Mouse (Mus musculus) layer of hippocampus, adult 8-10 months (tissue): ENCODE data around the gene Nsfl1c. TPM values are rescaled to one million over a fixed set of nuclear protein-coding genes. Genes with fewer than 3 reads are reported as not detected.
"Not testable (repeated sequence)": the region's sequence is repeated elsewhere in the genome, so short reads cannot be mapped to it uniquely, and the experiment has no call there.

Experiments
- DNase-seq, 2 experiments: peaks; one replicate each; pipeline ENCODE4 v3.0.0; 2022; ENCODE audit warnings: low spot score in 2 of 2
- total RNA-seq, 4 experiments: library from RNA; stranded (reverse); gene quantifications; 2 replicates each; pipeline ENCODE4 v1.2.4; 2022

Gene Nsfl1c
- 100 to 1,000 TPM; 151 to 161 (median 153) TPM for total RNA-seq

DNA sequence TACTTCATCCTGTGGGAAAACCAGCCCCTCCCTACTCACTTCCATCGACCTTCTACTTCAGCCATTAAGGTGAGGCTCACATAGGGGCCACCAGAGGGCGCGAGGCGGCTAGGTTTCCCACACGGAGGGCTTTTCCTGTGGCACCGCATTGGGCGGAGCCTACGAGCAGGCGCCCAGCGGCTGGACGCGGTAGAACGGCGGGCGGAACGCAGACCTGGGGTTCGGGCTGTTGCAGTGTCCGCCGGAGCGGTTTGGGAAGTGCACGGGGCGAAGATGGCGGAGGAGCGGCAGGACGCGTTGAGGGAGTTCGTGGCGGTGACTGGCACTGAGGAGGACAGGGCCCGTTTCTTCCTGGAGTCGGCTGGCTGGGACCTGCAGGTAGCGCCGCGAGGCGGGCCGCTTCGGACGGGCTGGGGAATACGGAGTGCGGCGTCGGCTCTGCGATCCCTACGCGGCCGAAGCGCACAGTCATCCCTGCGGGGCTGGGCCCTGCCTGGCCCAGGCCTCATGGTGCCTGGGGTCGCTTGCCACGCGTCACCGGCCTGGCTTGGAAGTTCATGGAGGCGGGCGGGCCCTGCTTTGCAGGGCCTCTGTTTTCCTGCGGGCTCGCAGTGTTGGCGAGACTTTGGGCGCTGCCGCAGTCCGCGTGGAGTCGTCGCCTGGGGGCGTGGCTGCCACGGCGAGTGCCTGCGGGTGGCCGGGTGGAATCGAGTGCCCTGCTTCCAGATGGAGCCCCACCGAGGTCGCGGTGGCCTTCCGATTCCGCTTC, at the start of gene Nsfl1c:
Nsfl1c (plus strand) TSS at position 148 of the 769 bp plus-strand sequence.
- peak; percentile 92 to 97 for DNase-seq

DNA sequence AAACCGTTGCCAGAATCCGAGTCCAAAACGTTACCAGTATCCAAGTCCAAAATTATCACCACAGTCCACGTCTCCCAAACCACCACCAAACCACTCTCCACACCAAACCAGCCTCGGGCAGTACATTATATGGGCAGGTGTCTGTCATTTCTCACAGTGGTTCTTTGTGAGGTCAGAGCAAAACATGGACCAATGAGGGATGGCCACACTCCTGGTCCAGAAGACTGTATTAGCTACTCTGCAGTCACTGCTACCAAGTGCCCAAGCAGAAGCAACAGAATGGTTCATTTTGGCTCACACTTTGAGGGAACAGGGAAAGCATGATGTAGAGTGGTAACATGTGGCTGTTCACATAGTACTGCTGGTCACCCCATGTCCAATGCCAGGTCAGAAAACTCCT, 17.9 kb upstream of the Nsfl1c start, which contains the start of gene 4921509C19Rik:
4921509C19Rik (minus strand) TSS at position 101 of the 400 bp plus-strand sequence.
- not testable (repeated sequence) for DNase-seq

DNA sequence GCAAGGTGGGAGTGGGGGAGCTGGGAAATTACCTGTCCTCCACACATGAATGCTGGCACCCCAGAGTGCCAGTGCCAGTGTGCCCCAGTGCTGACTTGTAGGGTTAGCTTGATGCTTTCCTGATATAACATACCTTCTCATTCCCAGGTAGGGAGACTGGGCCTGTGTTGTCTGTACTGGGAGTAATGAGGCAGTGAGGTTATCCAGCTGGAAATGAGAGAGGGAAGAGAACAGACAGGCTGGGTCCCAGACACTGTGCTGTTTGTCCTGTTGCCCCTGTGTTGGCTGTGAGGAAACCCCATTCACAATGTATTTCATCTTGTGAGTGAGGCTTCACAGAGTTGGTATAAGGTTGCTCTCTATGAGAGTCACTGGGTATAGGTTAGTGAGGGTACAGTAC, 7.5 kb upstream of the Nsfl1c start:
- DNase-seq: no peak

DNA sequence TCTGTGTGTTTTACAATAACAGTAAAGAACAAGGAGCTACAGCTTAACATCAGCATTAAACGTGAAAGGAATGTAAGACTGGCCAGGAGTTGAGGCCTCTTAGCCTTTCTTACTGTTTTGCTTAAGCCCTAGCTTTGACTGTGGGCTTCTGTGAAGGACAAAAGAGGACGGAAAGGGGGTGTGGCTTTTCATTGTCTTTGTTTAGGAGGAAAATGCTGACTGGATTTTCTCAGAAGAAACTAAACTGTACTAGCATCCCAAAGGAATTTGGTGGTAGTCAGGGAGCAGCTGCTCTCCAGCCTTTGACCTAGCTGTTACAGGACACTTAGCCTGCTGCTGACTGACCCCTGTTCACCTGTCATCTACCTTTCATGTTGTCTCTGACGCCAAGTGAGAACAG, 4.4 kb downstream of the Nsfl1c start:
- DNase-seq: no peak

DNA sequence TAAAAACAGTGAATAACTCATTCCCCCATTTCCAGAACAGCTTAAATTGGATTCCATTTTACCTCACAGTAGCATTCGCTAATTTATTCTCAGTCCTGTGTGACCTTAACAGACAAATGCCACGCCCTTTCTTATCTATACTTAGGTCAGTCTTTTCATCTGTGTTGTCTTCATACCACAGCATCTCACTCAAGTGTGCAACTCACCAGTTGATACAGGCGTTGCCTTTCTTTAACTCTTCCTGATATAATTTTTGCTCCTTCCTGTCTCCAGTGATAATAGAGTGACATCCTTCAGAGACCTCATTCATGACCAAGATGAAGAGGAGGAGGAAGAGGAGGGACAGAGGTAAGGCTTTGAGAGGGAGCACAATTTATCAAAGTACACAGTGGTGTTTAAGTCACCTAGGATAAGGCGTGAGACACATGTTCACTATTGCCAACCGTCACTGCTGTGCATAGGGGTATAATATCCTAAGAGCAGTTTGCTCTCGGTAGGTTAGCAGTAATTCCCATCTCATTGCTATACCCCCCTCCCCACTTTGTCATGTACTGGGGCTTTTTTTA, 6.5 kb downstream of the Nsfl1c start:
- DNase-seq: no peak

DNA sequence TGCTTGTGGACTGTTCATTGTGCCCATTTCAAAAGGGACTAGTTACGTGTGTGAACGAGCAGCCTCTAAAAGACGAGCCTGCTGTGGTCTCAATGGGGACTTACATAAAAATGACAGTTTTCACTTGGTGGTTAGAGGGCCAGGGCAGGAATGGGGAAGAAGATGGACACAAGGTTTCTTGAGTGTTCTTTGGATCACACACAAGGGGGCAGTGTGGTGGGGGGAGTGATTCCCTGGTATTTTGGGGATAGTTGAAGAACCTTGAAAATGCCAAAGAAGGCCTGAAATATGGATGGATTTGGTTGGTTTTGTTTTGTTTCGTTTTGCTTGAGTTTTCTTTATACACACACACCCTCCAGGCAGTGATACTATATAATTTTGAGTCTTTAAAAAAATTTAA, 10.2 kb downstream of the Nsfl1c start:
- no peak for DNase-seq

DNA sequence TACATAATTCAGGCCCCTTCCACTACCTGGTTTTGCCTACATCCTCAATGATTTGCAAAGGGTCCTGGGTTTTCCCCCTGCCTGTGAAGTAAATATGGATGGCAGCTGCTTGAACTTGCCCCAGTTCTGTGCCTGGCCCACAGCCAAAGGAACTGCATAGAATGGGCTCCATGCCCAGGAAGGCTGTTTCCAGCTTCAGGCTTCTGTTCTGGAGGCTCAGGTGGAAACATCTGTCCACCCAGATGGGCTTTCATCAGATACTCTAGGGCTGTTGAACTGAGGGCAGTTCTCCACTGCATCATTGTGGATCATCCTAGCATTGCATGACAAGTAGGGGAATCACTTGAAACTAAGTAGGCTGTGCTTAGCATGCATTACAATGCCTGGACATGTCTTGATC, 18.2 kb downstream of the Nsfl1c start:
- peak; percentile 48 to 57 for DNase-seq

DNA sequence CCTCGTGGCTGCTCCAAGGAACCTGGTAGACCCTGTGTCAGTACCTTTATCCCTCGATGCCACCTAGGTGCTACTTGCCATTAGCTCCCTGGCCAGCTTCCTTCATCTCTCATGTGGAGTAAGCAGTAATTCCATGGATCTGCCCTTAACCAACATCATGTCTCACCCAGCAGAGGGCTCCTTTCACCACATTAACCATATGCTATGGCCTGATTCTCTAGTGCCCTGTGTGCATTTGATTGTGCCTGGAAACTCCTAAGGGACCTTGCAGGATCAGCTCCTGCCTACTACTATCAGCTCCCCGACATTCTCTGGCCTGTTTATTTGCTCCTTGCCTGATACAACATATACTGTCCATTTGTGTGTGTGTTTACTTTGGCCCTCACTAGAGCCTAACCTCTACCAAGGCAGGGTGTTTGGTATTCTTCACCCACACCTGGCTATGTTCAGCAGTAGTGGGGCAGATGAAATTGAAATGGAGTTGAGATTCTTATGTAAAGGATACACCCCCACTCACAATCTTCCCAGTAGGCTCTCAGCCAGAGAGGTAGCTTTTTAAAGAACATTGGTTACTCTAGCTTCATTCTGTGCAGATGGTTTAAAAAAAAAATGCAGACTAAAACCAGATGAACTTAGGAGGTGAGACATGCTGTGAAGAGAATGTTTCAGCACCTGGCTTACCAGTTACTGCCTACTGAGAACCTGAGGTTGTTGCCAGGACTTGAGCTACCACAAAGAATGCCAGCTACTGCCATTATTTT, 19.7 kb downstream of the Nsfl1c start:
- DNase-seq: peak in 1 of 2 experiments; percentile 38

DNA sequence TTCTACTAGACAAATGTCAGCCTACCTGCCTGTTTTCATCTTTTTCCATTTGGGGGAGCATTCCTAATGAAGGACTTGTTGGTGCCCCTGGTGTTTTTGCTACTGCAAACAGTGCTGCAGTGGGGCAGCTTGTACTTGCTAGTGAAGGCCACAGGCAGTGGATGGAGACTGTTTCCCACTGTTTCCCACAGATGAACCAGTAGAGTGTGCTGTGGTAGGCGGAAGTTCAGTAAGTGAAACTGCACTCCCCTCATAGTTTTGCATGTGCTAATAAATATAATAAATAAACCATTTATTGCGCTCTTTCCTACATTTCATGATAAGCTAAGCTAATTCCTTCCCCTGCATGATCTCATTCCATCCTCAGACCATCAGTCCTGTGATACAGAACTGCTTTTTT, 25.0 kb downstream of the Nsfl1c start:
- no peak for DNase-seq

DNA sequence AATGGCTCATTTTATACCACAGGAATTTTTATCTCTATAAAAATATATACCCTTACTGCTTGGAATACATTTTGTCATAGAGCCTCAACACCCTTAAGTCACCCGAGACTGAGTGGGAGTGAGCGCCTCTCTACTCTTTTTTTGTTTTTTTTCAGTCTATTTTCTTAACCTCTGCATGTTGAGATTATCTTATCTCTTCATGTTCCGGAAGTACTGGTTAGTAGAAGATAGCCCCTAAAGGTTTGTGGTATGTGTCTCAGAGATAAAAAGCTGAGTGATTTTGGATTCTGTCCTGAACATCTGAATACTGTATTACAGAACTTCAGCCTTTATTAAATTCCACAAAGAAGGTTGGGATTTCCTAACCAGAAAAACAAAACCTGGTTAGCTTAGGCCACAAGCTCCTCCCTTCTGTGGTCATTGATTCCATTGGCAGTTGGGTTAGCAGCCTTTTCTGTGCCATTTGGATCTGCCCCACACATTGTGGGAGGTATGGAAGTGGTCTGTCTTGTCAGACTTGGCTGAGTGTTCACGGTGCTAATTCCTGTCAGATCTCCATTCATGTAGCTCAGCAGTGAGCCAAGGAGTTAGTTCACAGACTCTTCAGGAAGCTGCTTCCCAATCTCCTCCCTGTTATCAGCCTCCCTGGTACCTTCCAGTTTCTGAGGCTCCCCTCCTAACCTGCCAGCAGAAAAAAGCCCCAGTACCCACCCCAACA, 30.5 kb downstream of the Nsfl1c start:
- DNase-seq: no peak

DNA sequence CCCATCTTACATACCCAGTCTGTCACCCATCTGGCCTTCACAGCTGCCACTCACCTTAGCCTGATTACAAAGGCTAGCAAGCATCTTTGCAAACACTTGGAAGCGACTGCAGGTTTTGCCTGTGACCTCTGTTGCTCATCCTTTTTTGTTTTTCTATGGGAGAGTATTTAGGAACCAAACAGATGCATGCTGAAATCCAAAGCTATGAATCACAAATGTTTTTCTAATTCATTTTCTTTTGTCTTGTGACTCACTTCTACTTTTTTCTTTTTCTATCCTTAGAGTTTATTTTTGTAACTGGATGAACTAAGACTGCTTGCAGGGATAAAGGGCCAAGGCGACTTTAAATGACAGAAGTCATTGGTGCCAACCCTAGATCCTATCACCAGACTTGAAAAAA, 31.5 kb downstream of the Nsfl1c start:
- no peak for DNase-seq

DNA sequence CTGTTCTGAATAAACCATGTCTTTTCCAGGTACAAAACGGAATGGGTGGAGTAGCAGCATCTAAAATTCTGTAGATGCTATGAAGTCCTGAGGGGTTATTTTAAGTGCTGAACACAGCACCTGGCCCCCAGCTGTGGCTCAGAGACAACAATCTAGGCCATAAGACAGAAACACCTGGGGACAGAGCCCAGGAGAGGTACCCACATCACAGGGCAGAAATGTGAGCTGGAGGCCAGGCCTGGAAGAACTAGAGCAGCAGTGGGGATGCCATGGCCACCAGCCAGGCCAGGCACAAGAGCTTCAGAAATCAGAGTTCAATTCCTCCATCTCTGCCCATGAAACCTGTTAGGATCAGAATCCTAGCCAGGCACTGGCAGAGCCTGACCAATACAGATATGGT, 34.1 kb downstream of the Nsfl1c start:
- DNase-seq: no peak

DNA sequence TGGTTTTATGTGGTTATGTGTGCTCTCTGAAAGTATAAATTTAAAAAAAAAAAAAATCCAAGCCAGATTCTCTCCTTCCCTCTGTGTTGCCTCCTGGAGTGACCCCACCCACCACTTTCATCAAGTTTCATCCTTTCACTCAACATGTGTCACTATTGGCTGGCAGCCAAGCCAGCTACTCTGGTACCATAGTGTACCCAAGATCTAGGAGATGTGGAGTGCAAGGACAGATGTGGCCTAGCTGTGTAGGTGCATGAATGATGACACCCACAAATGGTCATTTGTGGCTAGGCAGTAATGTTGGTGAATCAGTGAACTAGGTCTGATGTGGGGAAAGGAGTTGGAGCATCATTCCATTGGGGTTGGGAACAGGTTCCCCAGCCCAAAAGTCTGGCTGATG, 35.2 kb downstream of the Nsfl1c start:
- DNase-seq: no peak

DNA sequence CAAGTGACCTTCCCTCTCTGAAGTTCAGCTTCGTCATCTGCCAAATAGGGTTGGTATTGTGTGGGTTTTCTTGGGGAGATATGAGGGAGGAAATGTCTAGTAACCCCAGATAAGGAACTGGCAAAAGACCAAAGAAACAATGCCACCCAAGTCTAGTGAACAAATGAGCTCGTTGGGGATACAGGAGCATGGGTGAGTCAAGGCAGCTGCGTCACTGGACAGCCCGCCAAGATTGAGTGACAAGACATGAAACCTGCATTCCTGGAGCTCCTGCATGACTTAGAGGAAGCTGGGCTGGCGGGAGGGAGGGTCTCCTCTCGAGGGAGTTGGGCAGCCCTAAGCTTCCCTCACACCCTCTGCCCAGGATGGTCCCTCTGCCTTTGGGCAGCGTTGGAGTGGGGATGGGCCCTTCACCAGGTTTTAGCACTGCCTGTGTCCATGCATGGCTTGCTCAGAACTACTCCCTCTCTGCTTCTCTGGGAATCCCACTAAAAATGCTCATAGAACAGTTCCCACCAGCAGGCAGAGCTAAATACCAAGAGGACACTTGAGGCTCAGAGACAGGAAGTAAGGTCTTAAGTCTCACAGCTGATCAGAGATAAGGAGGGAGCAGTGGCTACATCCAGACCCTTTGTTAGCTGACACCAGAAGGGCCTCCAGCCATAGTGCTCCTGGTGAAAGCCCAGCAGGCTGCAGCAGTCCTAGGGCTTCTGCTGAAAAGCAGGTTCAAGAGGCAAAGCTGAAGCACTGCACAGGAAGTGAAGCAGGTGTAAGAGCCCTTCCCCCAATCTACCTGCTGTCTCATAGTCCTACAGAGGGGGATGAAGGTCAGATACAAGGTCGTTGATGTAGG, 36.6 kb downstream of the Nsfl1c start:
- no peak for DNase-seq

DNA sequence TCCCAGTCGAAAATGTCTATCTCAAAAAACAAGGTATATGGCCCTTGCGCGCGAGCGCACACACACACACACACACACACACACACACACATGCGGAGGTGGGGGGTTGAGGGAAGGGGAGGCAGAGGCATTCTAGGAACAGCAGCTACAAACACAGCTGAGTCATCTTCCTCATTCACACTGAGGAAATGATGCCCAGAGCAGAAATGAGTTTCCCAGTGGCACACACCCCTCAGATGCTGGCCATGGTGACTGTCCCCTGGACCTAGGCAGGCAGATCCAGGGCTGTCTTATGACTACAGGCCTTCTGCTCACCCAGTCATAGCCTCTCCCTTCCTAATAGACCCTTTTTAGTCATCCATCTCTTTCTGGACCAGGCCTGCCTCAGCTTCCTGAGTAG, 39.6 kb downstream of the Nsfl1c start:
- DNase-seq: no peak

DNA sequence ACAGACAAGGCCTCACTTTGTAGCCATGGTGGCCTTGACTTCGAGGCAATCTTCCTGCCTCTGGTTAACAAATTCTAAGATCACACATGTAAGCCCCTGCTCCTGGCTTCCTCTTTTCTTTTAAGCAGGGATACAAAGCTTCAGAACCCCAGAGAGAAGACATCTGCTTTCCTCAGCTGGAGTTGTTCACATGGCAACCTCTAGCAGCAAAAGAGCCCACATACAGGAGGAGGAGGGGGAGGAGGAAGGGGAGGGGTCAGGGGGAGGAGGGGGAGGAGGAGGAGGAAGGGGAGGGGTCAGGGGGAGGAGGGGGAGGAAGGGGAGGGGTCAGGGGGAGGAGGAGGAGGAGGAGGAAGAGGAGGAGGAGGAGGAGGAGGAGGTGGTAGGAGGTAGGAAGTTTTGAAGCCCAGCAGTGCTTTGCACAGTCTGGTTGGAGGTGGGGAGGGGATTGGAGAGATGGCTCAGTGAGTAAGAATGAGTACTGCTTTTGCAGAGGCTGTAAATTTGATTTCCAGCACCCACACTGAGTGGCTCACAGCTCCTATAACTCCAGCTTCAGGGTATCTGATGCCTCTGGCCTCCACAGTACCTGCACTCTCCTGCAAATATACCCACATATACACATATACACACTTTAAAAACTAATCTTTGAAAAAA, 42.1 kb downstream of the Nsfl1c start:
- DNase-seq: no peak

DNA sequence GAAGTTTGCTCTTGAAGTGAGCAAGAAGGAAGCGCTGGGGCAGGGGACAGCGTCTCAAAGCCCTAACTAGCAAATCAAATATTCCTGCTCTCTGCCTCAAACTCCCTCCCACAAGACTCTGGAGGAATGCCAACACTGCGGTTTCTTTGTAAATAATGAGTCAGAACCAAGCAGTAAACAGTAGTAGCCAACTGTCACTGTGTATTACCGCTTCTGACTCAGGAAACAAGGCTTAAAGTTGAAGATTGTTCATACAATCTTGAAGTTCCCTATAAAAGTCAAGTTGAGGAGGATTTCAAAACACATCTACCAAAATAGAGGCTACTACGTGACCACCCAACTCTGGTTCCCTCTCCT, 42.6 kb downstream of the Nsfl1c start:
- DNase-seq: peak in 1 of 2 experiments; percentile 52

DNA sequence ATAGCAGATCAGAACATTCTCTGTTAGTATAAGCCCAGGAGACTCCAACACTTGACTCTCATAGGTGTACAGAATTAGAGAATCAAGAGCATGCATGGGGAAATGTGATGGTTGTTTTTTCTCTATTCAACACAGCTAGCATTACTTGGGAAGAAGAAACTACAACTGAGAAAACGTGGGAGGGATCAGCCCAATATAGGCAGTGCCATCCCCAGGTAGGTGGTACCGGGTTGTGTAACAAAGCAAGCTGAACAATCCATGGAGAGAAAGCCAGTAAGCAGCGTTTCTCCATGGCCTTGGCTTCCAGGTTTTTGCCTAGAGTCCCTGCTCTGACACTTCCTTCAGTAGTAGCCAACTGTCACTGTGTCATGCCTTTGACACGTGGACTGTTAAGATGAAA, 44.7 kb downstream of the Nsfl1c start:
- DNase-seq: no peak

DNA sequence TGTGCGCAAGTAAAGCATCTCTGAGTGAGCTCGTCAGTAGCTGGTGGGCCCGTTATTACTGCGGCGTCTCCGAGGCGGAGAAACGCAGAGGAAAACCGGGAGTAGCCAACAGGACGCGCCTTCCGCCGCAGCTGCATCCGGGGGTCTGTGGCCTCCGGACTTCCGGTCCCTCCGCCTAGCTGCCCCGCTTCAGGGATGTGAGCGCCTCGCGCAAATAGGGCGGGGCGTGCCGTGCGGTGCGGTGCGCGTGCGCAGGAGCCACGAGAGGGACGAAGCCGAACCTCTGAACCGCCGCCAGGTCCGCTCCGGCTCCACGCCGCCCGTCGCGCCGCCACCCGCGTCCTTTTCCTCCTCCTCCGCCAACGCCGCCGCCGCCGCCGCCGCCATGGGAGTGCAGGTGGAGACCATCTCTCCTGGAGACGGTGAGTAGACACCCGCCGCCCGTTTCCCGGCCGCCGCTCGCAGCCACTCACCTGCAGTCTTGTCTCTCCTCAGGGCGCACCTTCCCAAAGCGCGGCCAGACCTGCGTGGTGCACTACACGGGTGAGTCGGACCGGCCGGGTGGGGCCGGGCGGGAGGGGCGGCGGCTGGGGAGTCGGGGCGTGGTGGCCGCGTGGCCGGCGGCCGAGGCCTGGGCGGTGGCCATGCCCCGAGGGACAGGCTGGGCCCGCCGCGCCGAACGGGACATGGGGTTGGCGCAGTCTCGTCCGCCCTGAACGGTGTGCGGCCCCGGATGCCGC, 48.5 kb downstream of the Nsfl1c start, which contains the start of gene Fkbp1a:
Fkbp1a (plus strand) TSS at position 161 of the 740 bp plus-strand sequence.
- peak; percentile 93 to 97 for DNase-seq
